Mouse (Mus musculus) thymus, postnatal 14 days (tissue): Measurements from ENCODE around the gene Ppp1r27.
"Not testable (repeated sequence)": the region's sequence is repeated elsewhere in the genome, so short reads cannot be mapped to it uniquely, and the experiment has no call there.

Experiments
- DNase-seq: peaks from one replicate; pipeline ENCODE4 v3.0.0; 2021

The Ppp1r27 gene

DNA sequence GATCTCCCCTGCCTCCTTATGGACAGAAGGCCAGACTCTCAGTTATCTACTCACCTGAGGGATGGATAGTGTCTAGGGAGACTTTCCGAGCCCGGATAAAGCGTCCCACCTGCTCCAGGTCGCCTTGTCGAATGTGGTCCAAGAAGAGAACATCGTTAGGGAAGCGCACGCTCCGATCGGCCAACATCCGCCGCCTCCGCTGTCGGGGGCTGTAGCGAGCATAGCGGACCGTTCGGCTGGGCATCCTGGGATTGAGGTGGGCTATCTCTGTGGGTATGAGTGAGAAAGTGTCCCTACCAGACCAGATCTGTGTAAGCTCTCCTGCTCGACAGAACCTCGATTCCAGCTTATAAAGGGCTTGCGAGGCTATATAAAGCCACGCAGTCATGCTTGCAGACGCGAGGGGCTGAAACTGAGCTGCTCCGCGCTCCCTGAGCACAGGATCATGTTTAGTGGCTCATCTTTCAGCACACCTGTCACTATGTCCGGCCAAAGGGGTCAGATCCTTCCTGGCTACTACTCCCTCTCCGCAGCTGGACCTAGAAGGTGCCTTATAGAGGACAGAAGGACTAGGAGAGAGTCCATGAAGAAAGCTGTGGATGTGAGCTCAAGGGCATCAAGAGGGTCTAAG lies at the start of gene Ppp1r27:
Gene Ppp1r27, minus strand, starts transcription at position 323 of the 631 bp plus-strand sequence.
- no peak for DNase-seq

DNA sequence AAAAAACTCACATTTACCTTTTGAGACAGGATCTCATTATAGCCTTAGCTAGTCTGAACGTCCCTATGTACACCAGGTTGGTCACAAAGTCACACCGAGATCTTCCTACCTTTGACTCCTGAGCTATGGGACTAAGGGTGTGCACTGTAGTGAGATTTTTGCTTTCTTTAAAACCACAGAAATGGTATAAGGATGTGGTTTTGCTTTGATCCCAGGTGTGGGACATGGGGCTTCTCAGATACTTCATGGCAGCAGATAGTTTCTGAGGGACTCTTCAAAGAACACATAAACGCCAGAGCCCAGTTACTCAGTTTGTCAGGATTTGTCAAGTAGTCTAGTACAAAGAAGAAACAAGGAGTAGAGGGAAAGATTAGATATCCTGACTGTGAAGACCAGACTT lies 49.8 kb upstream of the Ppp1r27 start:
- peak; percentile 48 for DNase-seq

DNA sequence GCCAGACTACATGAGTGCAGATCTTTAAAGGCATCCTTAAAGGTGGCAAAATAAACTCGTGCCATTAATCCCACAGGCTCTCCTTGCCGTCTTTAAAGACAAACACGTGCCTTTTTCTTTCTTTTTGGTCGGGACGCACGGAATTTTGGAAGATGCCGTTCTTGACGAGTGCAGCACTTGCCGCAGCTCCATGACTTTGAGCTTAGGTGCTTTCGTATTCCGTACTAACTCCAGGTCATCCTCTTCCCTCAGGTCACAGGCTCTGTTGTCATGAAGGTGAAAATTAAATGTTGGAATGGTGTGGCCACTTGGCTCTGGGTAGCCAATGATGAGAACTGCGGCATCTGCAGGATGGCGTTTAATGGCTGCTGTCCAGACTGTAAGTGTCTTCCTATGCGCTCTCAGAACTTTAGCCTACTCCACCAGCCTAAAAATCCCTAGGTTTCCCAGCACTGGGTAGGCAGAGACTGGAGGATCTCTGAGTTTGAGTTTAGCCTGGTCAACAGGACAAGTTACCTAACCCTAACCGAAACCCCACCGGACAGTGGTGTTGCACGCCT lies 48.1 kb upstream of the Ppp1r27 start:
- no peak for DNase-seq

DNA sequence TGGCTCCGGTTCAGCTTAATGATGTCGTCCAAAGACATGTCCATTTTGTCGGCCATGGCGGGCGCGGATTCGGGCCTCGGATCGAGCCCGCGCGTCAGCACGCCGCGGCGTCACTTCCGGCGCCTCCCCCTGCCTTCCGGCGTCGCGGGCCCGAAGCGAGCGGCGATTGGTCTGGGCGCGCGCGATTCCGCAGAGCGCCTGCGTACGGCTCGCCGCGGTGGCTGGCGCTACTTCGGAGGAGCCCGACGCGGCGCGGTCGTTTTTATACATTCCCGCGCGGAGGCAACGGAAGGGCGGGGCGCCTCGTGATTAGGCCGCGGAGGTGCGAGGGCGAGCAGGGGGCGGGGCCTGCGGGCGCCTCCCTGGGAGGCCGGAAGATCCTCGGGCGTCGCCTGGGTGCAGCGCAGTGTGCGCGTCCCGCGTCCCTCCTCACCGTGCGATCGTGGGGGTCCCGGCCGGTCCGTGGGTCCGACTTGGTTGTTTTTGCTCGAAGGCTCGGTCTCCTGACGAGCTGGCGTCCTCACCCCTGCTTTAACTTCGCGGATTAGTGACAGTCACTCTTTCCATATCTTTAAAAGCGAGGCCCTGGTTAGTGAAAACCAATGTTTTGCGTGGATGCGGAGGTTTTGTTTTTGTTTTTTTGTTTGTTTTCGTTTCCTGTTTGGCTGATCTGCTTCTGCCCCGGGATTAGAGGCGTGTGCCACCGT lies 47.5 kb upstream of the Ppp1r27 start, which contains the start of the genes Alyref and Anapc11:
Gene Alyref, minus strand, starts transcription at position 83 of the 707 bp plus-strand sequence.
Gene Anapc11, plus strand, starts transcription at position 139 of the 707 bp plus-strand sequence.
- DNase-seq = peak; percentile 97

GRCm38 (mm10) chr11:120597240-120598235 lies 46.6 kb upstream of the Ppp1r27 start:
- peak; percentile 50 for DNase-seq

GRCm38 (mm10) chr11:120588531-120588930 lies 37.6 kb upstream of the Ppp1r27 start:
- no peak for DNase-seq

GRCm38 (mm10) chr11:120583937-120584336 lies 33.0 kb upstream of the Ppp1r27 start:
- DNase-seq = no peak

DNA sequence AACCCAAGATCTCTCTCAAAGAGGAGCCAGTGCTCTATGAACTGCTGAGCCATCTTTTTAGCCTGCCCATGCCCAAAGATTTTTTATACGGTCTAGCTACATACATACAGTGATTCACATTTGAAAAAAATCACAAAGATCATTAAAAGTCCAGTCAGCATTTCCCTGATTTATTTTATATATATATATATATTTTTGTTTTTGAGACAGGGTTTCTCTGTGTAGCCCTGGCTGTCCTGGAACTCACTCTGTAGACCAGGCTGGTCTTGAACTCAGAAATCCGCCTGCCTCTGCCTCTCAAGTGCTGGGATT lies 32.0 kb upstream of the Ppp1r27 start:
- not testable (repeated sequence) for DNase-seq

DNA sequence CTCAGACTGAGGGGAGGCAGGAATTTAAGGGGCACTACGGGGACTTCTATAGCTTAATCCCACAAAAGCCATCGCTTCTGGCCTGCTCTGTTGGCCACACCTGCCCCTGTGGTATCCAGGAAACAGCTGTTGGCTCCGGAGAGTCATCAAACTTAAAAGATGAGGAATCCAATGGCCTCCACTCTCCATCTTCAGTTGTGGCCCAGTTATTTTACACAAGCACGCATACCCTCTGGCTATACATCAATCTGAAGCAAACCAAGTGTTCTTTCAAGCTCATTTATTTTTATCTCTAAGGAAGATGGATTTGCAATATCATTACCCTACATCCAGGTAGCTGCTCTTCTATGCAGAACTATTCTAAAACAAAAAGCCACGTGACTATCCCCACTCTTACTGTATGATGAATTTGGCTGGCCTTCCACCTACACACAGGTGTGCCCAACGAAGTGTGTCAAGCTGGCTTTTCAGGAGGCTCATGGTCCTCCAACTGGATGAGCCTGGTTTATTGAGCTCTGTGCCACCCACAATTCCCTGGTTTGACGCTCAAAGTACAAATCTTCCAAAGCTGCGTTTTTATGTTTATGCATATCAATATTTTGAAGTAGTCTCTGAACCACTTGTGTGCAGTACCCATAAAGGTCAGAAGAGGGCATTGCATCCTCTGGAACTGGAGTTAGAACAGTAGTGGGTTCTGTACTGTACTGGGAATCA lies 31.5 kb upstream of the Ppp1r27 start:
- DNase-seq = peak; percentile 66

DNA sequence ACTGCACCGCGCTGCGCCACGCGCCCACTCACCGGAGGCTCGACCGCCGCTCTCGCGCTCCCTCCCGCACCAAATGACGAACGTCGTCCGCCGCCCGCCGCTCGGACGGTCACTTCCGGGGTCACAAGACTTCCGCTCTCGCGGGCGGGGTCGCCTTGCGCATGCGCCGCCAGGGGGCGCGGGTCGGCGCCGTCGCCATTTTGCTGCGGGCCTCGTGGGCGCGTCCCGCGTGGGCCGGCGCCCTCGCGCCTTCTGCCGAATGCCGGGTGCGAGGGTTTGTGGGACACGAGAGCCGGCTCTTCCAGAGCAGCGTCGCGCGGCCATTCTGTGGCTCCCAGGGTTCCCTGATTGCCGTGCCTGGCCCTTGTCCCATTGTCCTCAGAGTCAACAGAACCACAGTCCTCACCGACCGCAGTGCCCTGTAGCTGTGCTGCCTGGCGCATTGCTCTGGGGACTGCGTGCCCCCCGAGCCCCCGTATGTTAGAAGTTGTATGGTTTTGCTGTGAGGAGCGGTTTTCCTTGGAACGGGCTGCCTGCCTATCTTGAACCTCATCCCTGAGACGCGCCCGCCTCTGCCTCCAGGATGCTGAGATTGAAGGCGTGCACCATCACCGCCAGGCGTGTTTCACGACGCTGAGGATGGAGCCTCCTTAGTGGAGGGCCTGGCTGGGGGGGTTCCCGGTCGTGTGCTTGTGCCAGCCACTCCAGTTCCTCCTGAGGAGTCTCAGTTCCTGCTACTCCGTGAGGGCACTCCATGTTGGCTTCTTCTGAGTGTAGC lies 30.7 kb upstream of the Ppp1r27 start, which contains the start of gene Arhgdia:
Gene Arhgdia, minus strand, starts transcription at position 135 of the 778 bp plus-strand sequence.
- peak; percentile 91 for DNase-seq

GRCm38 (mm10) chr11:120580871-120581331 lies 30.0 kb upstream of the Ppp1r27 start:
- peak; percentile 58 for DNase-seq

- DNase-seq = peak; percentile 42
Observed at GRCm38 (mm10) chr11:120580190-120580589, 29.3 kb upstream of the Ppp1r27 start.

- DNase-seq = peak; percentile 88
Observed at GRCm38 (mm10) chr11:120579316-120580107, 28.6 kb upstream of the Ppp1r27 start.

DNA sequence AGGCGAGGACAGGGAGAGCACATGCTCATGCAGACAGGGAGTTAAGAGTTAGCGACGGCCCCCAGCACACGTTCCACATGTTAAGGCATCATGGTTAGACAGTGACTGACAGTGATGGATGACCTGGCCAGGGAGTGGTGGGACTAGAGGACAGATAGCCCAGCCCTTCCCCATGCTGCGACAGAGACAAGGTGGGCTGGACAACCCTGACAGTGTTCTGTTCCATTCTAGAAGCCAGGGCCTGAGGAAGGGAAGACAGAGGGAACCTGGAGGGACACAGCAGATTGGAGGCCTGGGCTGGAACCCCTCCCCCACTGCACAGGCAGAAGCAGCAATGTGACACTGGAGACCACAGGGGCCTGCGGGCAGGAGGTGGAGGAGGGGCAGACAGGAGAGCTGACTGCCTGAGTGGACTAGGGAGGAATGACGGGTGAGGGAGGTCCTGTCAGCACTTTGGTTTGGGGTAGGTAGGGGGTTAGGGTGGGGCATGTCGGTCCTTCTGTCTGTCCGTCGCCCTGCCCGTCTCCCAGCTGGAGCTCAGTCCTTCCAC lies 27.8 kb upstream of the Ppp1r27 start:
- peak; percentile 23 for DNase-seq

DNA sequence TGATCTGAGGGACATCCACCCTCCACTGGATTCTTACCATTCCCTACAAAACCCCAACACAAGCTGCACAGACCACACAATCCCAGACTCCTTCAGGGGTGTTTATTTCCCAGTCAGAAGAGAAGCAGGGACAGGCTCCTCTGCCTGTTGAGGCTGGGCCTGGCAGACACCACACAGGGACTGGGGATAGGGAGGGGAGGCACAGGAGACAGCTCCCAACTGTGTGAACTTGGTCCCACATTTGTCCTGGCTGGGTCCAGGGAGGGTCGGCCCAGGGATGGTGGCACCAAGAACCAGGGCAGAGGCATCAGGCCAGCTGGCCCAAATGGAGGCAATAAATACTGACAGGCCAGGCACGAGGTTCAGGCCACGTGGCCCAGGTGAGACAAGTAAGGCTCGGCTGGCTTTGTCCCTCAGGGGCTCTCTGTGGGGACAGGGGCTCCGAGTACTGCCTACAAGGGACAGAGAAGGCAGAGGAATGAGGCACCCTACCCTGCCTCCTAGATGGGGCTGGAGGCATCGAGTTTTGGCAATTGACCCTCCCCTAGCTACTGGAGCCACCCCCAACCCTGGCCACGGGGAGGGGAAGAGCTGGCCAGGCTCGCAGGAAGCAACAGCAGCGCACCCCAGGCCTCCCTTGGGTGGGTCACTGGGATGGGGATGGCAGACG lies 27.2 kb upstream of the Ppp1r27 start:
- DNase-seq = peak; percentile 18

- DNase-seq = peak; percentile 30
Observed at GRCm38 (mm10) chr11:120577211-120578023, 26.5 kb upstream of the Ppp1r27 start.

DNA sequence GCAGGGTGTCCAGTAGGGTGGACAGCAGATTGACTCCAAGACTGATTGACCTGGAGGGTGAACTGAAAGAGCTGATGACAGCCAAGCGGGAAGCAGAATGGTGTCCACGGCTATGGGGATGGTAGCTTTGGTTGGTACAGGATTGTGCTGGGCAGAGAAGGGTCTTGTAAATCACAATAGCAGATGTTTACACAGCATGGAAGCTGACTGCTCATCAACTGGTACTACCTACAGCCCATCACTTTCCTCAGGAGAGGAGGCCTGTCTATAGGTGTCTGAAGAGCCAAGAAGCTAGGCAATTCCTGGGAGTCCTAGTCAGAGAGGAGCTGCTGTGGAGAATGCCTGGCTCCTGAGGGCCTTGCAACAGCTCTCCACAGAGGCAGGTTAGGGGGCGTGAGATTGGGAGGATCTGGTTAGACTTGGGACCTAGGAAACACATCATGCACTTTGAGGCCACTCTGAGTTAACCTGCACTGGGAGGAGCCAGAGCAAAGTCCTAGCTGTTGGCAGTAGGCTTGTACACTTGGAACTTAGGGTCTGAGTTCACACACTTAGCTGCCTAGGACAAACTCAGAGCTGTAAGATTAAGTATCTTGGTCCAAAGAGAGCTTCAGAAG lies 25.5 kb upstream of the Ppp1r27 start:
- no peak for DNase-seq

DNA sequence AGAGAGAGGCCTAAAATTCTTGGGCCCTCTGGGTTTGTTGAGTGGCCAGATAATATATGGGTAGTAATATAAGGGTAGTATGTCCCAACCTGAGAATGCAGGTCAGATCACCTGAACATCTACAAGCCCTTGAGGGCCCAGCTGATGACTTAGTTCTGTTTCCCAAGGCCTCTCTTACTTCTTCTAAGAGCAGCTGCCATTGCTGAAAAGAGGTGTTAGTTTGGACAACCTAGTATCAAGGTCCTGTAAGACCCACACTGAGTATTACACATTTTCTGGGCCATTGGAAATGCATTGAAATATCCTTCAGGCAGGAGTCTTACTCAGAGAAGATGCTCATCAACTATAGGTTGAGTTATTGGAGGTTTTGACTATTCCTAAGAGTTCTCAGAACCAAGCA lies 25.0 kb upstream of the Ppp1r27 start:
- no peak for DNase-seq
